Mouse (Mus musculus) gastrocnemius, postnatal 14 days (tissue): ENCODE data around the gene Tcf23. TPM values are rescaled to one million over a fixed set of nuclear protein-coding genes. Genes with fewer than 3 reads are reported as not detected.
A peak's percentile ranks its signal among the peaks of the same experiment; 100 is the strongest.
"Not testable (repeated sequence)": the region's sequence is repeated elsewhere in the genome, so short reads cannot be mapped to it uniquely, and the experiment has no call there.

Experiments
- DNase-seq: peaks from one replicate; pipeline ENCODE4 v3.0.0; 2021; ENCODE audit warnings: mixed read lengths
- intact Hi-C: fragments of 180-260 bp; cut with DNase I; formaldehyde crosslinking; loops from one replicate; pipeline ENCODE4 v1.15.1; 2025; ENCODE audit warnings: low total_unique reads
- total RNA-seq, 2 experiments: library from RNA; stranded (reverse); gene quantifications; 2 replicates each; pipeline ENCODE4 v1.2.3; 2021

The Tcf23 gene
- total RNA-seq, 2 experiments from 2014 or later, result 0.35 to 0.66 TPM

GRCm38 (mm10) chr5:30974870-30975656 is 6.6 kb downstream of the Tcf23 start:
- peak; percentile 74 for DNase-seq
- intact Hi-C loops, result no loop called here

GRCm38 (mm10) chr5:30982357-30982756 is 13.9 kb downstream of the Tcf23 start:
- intact Hi-C loops, result no loop called here
- DNase-seq, result no peak

- no peak for DNase-seq
- intact Hi-C loops, result no loop called here
These were observed 24.7 kb downstream of the Tcf23 start for GRCm38 (mm10) chr5:30992980-30993676.

- DNase-seq, result no peak
- intact Hi-C loops, result no loop called here
These were observed 25.6 kb downstream of the Tcf23 start for GRCm38 (mm10) chr5:30994074-30994473.

- intact Hi-C loops, result no loop called here
- DNase-seq, result no peak
These were observed 26.6 kb downstream of the Tcf23 start for GRCm38 (mm10) chr5:30994910-30995635.

- intact Hi-C loops, result no loop called here
- DNase-seq, result peak; percentile 21
These were observed 29.8 kb downstream of the Tcf23 start for GRCm38 (mm10) chr5:30998306-30998705.

- DNase-seq, result no peak
- intact Hi-C loops, result no loop called here
These were observed 30.9 kb downstream of the Tcf23 start for GRCm38 (mm10) chr5:30999324-30999723.

- intact Hi-C loops, result loop anchor here (5.0 kb wide), 2 partner anchors 73 to 198 kb away; no protein-coding TSS in a partner anchor
- no peak for DNase-seq
These were observed 31.7 kb downstream of the Tcf23 start for GRCm38 (mm10) chr5:31000122-31000521.

GRCm38 (mm10) chr5:31000993-31001392 is 32.5 kb downstream of the Tcf23 start:
- intact Hi-C loops, result loop anchor here (5.0 kb wide), 2 partner anchors 74 to 199 kb away; no protein-coding TSS in a partner anchor
- DNase-seq, result no peak

- intact Hi-C loops, result loop anchor here (5.0 kb wide), 2 partner anchors 74 to 199 kb away; no protein-coding TSS in a partner anchor
- DNase-seq, result no peak
These were observed 33.1 kb downstream of the Tcf23 start for GRCm38 (mm10) chr5:31001560-31001959.

GRCm38 (mm10) chr5:31004184-31004583 is 35.7 kb downstream of the Tcf23 start:
- DNase-seq, result peak; percentile 85
- intact Hi-C loops, result loop anchor here (5.0 kb wide), 2 partner anchors 77 to 202 kb away; no protein-coding TSS in a partner anchor

GRCm38 (mm10) chr5:31012737-31013136 is 44.3 kb downstream of the Tcf23 start:
- intact Hi-C loops, result no loop called here
- no peak for DNase-seq

- intact Hi-C loops, result no loop called here
- DNase-seq, result no peak
These were observed 47.5 kb downstream of the Tcf23 start for GRCm38 (mm10) chr5:31015913-31016312.

GRCm38 (mm10) chr5:31021790-31022189 is 53.3 kb downstream of the Tcf23 start:
- DNase-seq, intact Hi-C loops: not testable (repeated sequence)

- intact Hi-C loops, result no loop called here
- no peak for DNase-seq
These were observed 54.2 kb downstream of the Tcf23 start for GRCm38 (mm10) chr5:31022690-31023089.

- peak; percentile 11 for DNase-seq
- intact Hi-C loops, result no loop called here
These were observed 54.8 kb downstream of the Tcf23 start for GRCm38 (mm10) chr5:31023254-31023653.

- no peak for DNase-seq
- intact Hi-C loops, result no loop called here
These were observed 56.2 kb downstream of the Tcf23 start for GRCm38 (mm10) chr5:31024641-31025040.
